Mouse (Mus musculus) testis, adult 2 months (tissue): Measurements from ENCODE around the gene Styx. TPM values are rescaled to one million over a fixed set of nuclear protein-coding genes. Genes with fewer than 3 reads are reported as not detected.

Experiments
- H3K27ac ChIP-seq: fragments of 200-500 bp; 2 replicates; pipeline ENCODE4 v1.5.1; 2012; ENCODE audit warnings: low read depth, low read length; ENCODE audit not compliant: control insufficient read depth, insufficient read depth
- H3K27me3 ChIP-seq: fragments of 200-500 bp; 2 replicates; pipeline ENCODE4 v1.6.1; 2012; ENCODE audit warnings: mild to moderate bottlenecking, low read length, moderate library complexity; ENCODE audit not compliant: control insufficient read depth, insufficient read depth
- H3K36me3 ChIP-seq: fragments of 200-500 bp; 2 replicates; pipeline ENCODE4 v1.6.1; 2012; ENCODE audit warnings: mild to moderate bottlenecking, low read length; ENCODE audit not compliant: control insufficient read depth, insufficient read depth
- H3K4me1 ChIP-seq: fragments of 200-500 bp; 2 replicates; pipeline ENCODE4 v1.6.1; 2012; ENCODE audit warnings: low read length; ENCODE audit not compliant: control insufficient read depth, insufficient read depth
- H3K4me3 ChIP-seq: fragments of 200-500 bp; 2 replicates; pipeline ENCODE4 v1.5.1; 2012; ENCODE audit warnings: low read depth, mild to moderate bottlenecking, low read length, moderate library complexity, mixed read lengths; ENCODE audit not compliant: control insufficient read depth
- CTCF ChIP-seq: fragments of 200-500 bp; IDR thresholded peaks from 2 replicates; pipeline ENCODE4 v1.5.1; 2012; ENCODE audit warnings: low read depth, mild to moderate bottlenecking, inconsistent platforms, low read length, moderate library complexity; ENCODE audit not compliant: control insufficient read depth, insufficient read depth, insufficient replicate concordance
- POLR2A ChIP-seq: fragments of 200-500 bp; IDR thresholded peaks from 2 replicates; pipeline ENCODE4 v1.6.1; 2012; ENCODE audit warnings: low read depth, mild to moderate bottlenecking, inconsistent platforms, low read length, moderate library complexity; ENCODE audit not compliant: control insufficient read depth
- polyA plus RNA-seq: library from polyadenylated mRNA; depleted of rRNA; stranded (reverse); fragments of >200 nt; gene quantifications from 2 replicates; pipeline ENCODE4 v1.2.3, GENCODE M21; 2012

The Styx gene
- polyA plus RNA-seq, 1 experiment = 15.1 TPM

DNA sequence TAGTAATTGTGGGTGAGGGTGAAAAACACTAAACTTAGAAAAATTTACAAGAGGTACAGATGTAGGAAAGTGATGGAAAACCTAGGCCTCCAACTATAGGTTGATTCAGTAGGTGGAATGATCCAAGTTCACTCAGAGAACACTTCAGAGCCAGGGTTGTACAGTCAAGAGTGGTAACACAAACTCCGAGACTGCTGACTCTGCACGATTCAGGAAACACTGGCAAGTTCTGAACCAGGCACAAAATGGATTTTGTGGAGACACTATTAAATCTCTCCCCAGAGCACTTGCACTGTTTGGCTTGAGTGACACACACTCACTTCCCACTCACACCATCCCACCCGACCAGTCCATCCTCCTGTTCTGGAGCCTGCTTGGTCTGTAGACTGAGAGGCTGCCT is 27.6 kb upstream of the Styx start:
- H3K4me3 ChIP-seq = no peak overlapping the region
- H3K36me3 ChIP-seq = no peaks in the 10 kb centered on the region
- no peaks in the 10 kb centered on the region for H3K27me3 ChIP-seq
- TF ChIP-seq CTCF (no peak), POLR2A (no peak)
- peaks cover 2% of the 10 kb centered on the region; the same call in 1 of the 2 replicates for H3K4me1 ChIP-seq
- no peak overlapping the region for H3K27ac ChIP-seq

DNA sequence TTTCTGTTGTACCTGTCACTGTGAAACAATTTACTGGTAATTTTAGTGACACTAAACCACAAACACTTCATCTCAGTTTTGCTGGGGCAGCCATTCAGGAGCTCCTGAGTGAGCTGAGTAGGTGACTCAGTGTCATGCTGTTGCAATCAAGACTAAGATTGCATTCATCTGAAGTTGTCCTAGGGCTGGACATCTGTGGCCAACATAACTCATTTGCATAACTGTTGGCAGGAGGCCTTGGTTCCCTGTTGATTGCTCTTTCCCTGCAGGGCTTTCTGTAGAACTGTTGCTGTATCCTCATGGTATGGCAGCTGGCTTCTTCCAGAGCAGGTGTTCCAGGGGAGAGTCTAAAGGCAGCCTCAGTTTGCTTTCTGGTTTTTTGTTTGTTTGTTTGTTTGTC is 25.4 kb upstream of the Styx start:
- H3K4me3 ChIP-seq = no peak overlapping the region
- H3K27ac ChIP-seq = no peak overlapping the region
- TF ChIP-seq CTCF (no peak), POLR2A (no peak)
- no peaks in the 10 kb centered on the region for H3K27me3 ChIP-seq
- no peaks in the 10 kb centered on the region for H3K36me3 ChIP-seq
- H3K4me1 ChIP-seq = peaks cover 3% of the 10 kb centered on the region

DNA sequence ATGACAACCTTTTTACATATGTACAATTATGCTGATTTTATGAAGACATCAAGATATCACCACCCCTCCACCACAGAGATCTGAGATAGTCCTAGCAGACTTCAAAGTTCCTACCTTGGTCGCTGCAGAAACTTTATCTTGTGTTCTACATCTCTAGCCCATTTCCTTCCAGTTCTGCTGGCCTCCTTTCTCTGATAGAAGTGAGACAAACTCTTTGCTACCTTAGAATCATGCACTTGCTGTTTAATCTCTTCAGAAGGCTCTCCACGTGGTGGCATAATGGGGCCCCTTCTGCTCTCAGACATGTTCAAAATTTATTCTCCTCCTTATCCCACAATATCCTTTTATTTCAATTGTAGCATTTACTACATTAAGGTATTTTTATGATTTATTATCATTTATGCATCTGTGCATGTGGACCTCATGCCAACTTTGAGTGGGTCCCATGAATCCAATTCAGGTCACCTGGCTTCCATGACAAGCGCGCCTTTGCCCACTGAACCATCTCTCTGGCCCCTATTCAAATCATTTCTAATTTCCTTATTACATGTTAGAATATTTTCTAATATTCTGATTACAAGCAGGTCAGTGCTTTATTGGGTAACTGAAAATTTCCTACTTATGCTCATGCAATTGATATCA is 22.7 kb upstream of the Styx start:
- peaks cover 3% of the 10 kb centered on the region for H3K4me1 ChIP-seq
- no peaks in the 10 kb centered on the region for H3K36me3 ChIP-seq
- no peak overlapping the region for H3K27ac ChIP-seq
- H3K27me3 ChIP-seq = no peaks in the 10 kb centered on the region
- no peak overlapping the region for H3K4me3 ChIP-seq
- TF ChIP-seq CTCF (no peak), POLR2A (no peak)

DNA sequence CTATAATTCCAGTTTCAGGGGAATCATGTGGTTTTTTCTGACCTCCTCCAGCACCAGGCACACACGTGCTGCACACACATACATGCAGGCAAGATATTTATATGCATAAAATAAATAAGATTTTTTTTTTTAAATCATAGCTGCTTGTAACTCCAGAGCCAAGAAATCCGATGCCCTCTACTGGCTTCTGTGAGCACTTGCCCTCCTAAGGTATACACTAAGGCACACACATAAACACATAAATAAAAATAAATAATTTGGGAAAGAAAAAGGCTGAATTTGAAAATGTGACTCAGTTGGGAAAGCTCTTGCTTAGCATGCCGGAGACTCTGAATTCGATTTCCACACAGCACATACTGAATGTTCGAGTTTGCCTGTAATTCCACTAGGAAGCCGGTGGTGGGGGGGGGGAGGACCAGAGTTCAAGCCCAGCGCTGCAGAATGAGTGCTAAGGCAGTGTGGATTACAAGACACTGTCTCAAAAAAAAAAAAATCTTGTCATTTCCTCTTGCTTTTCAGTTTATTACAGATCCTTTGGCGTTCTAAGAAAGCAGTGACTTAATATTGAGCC is 21.8 kb upstream of the Styx start:
- no peaks in the 10 kb centered on the region for H3K27me3 ChIP-seq
- H3K27ac ChIP-seq = no peak overlapping the region
- peaks cover 3% of the 10 kb centered on the region for H3K4me1 ChIP-seq
- peak overlapping the region; percentile 83 for H3K4me3 ChIP-seq
- no peak for TF ChIP-seq POLR2A
- TF ChIP-seq CTCF = no peak
- H3K36me3 ChIP-seq = no peaks in the 10 kb centered on the region; the same call in 1 of the 2 replicates

DNA sequence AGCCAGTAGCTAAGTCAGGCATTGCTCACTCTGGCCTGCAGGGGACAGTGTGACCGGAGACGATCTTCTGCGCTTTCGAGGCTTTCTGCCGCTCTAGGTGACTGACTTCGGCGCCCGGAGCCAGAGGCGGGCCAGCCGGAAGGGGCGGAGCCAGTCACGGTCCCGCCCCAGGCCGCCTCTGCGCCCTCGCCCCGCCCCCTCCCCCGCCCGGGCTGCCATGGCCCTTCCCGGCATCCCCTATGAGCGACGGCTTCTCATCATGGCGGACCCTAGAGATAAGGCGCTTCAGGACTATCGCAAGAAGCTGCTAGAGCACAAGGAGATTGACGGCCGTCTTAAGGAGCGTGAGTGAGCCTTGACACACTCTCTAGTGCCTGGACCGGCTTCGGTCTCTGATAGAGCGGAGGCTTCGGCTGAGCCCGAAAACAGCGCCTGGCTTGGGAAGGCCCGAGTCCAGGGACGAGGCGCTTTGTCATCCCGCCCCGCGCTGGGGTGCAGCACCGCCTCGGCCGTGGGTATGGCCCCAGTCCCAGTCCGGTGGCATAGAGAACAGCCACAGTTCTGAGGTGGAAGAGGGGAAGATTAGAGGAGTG is 21.2 kb upstream of the Styx start, which contains the start of gene Psmc6:
Gene Psmc6, plus strand, starts transcription at position 200 of the 593 bp plus-strand sequence.
- Histone ChIP-seq H3K27ac (peak within 1 kb of the TSS; percentile 96), H3K36me3 (no peaks in the 10 kb centered on the region; the same call in 1 of the 2 replicates), H3K4me1 (peaks cover 3% of the 10 kb centered on the region), H3K4me3 (peak within 1 kb of the TSS; percentile 99), H3K27me3 (no peaks in the 10 kb centered on the region)
- peak; percentile 88 for TF ChIP-seq CTCF
- peak; percentile 90 for TF ChIP-seq POLR2A

DNA sequence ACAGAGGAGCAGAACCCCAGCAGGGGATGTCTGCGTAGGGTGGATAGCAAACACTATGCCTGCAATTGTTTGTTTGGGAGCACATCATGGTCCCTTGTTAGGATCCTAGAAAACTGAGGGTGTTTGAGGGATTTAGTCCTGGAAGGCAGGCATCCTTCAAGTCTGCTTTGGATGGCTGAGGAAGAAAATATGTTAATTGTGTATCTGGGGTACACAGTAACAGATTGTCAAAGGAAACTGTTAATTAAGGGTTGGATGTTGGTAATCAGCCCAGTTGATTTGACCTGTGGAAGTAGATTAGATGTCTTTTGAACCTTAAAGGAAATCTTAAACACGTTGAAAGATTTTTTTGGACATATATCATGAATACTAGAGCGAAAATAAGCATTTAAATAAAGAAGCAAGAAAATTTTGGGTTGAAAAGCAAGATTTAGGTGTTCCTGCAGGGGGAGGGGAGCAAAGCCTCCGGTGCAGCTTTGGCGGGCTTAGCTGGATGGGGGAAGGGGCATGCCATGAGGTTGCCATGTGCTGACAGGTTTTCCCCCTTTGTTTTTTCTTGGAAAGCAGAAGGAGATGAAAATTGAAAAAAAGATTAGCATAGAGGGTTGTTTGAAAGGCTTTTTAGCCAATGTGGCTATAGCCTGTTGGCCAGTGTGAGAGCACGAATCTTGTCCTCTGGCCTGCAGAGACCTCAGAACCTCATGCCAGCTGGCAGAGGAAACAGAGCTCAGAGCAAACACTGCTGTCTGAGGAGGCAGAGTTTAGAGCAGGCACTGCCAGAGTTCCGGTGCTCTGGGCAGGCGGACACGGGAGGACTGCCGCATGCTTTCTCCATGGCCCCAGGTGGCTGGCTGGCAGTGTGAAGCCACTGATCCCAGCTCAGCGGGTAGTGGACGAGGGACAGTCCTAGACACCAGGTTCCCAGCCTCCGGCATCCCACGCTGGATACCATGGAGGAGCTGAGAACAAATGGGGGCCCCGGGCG is 13.6 kb downstream of the Styx start:
- H3K27ac ChIP-seq = no peak overlapping the region
- H3K4me1 ChIP-seq = peaks cover 4% of the 10 kb centered on the region
- no peaks in the 10 kb centered on the region for H3K27me3 ChIP-seq
- TF ChIP-seq POLR2A = no peak
- no peak for TF ChIP-seq CTCF
- peaks cover 2% of the 10 kb centered on the region; the same call in 1 of the 2 replicates for H3K36me3 ChIP-seq
- H3K4me3 ChIP-seq = no peak overlapping the region
